ENCODE assay signal across 28 mouse cellular contexts in genomic region chr15:40371486-40371885, GRCm38 (mm10).
"Had no signal": no experiment of that assay in that cellular context is flagged by ENCODE, and none has a peak within 500 bp of the region (broad histone marks: within the 10 kb centered on the region; RNA-seq: fewer than 3 reads in every experiment).

No protein-coding gene starts in this region.

- H3K4me2 ChIP-seq: embryonic facial prominence, embryonic 12.5 days; embryonic facial prominence, embryonic 13.5 days; embryonic facial prominence, embryonic 15.5 days; forebrain, embryonic 12.5 days; forebrain, embryonic 13.5 days; forebrain, embryonic 15.5 days had no signal

- H3K9ac ChIP-seq: embryonic facial prominence, embryonic 12.5 days; embryonic facial prominence, embryonic 13.5 days; embryonic facial prominence, embryonic 15.5 days; forebrain, embryonic 12.5 days; forebrain, embryonic 13.5 days; forebrain, embryonic 15.5 days; forebrain, postnatal 0 days had no signal

- H3K36me3 ChIP-seq: embryonic facial prominence, embryonic 10.5 days; embryonic facial prominence, embryonic 12.5 days; embryonic facial prominence, embryonic 13.5 days; embryonic facial prominence, embryonic 15.5 days; forebrain, embryonic 10.5 days; forebrain, embryonic 12.5 days; forebrain, embryonic 15.5 days had no signal

- H3K9me3 ChIP-seq: embryonic facial prominence, embryonic 10.5 days; embryonic facial prominence, embryonic 12.5 days; embryonic facial prominence, embryonic 13.5 days; embryonic facial prominence, embryonic 15.5 days; forebrain, embryonic 10.5 days; forebrain, embryonic 12.5 days; forebrain, embryonic 13.5 days; forebrain, embryonic 15.5 days had no signal

- H3K27me3 ChIP-seq: embryonic facial prominence, embryonic 12.5 days; embryonic facial prominence, embryonic 13.5 days; embryonic facial prominence, embryonic 15.5 days; forebrain, embryonic 12.5 days; forebrain, embryonic 13.5 days; forebrain, embryonic 15.5 days had no signal

- DNase-seq: cerebellum, adult 2 months; cerebellum, adult 8-10 months; cerebellum, adult 9-10 months; cerebellum, adult 9-11 months; cerebellum, postnatal 10 days; cerebellum, postnatal 14 days; cerebellum, postnatal 25 days; cerebellum, postnatal 36 days; embryo, embryonic 11 days; forebrain, postnatal 0 days; gastrocnemius, adult 2 months; gastrocnemius, postnatal 10 days; gastrocnemius, postnatal 14 days; gastrocnemius, postnatal 25 days; gastrocnemius, postnatal 36 days; heart, adult 11 months; heart, adult 18-20 months had no signal

- H3K4me1 ChIP-seq: embryonic facial prominence, embryonic 10.5 days; embryonic facial prominence, embryonic 12.5 days; embryonic facial prominence, embryonic 13.5 days; embryonic facial prominence, embryonic 15.5 days; forebrain, embryonic 12.5 days; forebrain, embryonic 13.5 days; forebrain, embryonic 15.5 days had no signal

- H3K27ac ChIP-seq: embryonic facial prominence, embryonic 10.5 days; embryonic facial prominence, embryonic 12.5 days; embryonic facial prominence, embryonic 13.5 days; embryonic facial prominence, embryonic 15.5 days; forebrain, embryonic 10.5 days; forebrain, embryonic 12.5 days; forebrain, embryonic 13.5 days; forebrain, embryonic 15.5 days; gastrocnemius, adult 2 months had no signal

- ATAC-seq: forebrain, embryonic 13.5 days; forebrain, embryonic 14.5 days; forebrain, embryonic 15.5 days; forebrain, embryonic 16.5 days; forebrain, postnatal 0 days had no signal

- H3K4me3 ChIP-seq: embryonic facial prominence, embryonic 10.5 days; embryonic facial prominence, embryonic 12.5 days; embryonic facial prominence, embryonic 13.5 days; embryonic facial prominence, embryonic 15.5 days; erythroblast, embryonic 14.5 days; forebrain, embryonic 10.5 days; forebrain, embryonic 12.5 days; forebrain, embryonic 13.5 days; forebrain, embryonic 15.5 days; gastrocnemius, adult 2 months had no signal
